Mouse (Mus musculus) heart, embryonic 14.5 days (tissue): Measurements from ENCODE around the gene Abat. TPM values are rescaled to one million over a fixed set of nuclear protein-coding genes. Genes with fewer than 3 reads are reported as not detected.

ENCODE experiments used
- ATAC-seq: fragments of 200-750 bp; cut with Nextera tagmentation; 2 replicates; pipeline ENCODE4 v1.8.0; 2017; ENCODE audit warnings: low read depth, moderate TSS enrichment; ENCODE audit not compliant: insufficient number of reproducible peaks, insufficient read depth, low FRiP score
- H3K27ac ChIP-seq, 2 experiments: fragments of 200-500 bp in 1 of 2; fragments of 300-500 bp in 1 of 2; sonication (generic) in 1 of 2; replicated peaks in 1 of 2; 2 replicates each; pipeline ENCODE4 v1.5.1; 2012 to 2014; ENCODE audit warnings: low read depth in 2 of 2, low read length in 2 of 2, control low read depth in 1 of 2, mild to moderate bottlenecking in 1 of 2, mixed read lengths in 1 of 2; ENCODE audit not compliant: control insufficient read depth in 1 of 2, insufficient read depth in 1 of 2
- H3K27me3 ChIP-seq: fragments of 300-500 bp; sonication (generic); 2 replicates; pipeline ENCODE4 v1.6.1; 2014; ENCODE audit warnings: mild to moderate bottlenecking, low read length, control low read depth; ENCODE audit not compliant: control insufficient read depth, insufficient read depth
- H3K36me3 ChIP-seq: fragments of 300-500 bp; sonication (generic); 2 replicates; pipeline ENCODE4 v1.6.1; 2014; ENCODE audit warnings: mild to moderate bottlenecking, control low read depth, low read length, mixed read lengths; ENCODE audit not compliant: control insufficient read depth, insufficient read depth
- H3K4me1 ChIP-seq, 2 experiments: fragments of 200-500 bp in 1 of 2; fragments of 300-500 bp in 1 of 2; sonication (generic) in 1 of 2; 2 replicates each; pipeline ENCODE4 v1.6.1; 2012 to 2014; ENCODE audit warnings: low read length in 2 of 2, control low read depth in 1 of 2, mixed read lengths in 1 of 2; ENCODE audit not compliant: control insufficient read depth in 2 of 2, insufficient read depth in 2 of 2
- H3K4me2 ChIP-seq: fragments of 300-500 bp; sonication (generic); 2 replicates; pipeline ENCODE4 v1.6.1; 2014; ENCODE audit warnings: mild to moderate bottlenecking, low read length
- H3K4me3 ChIP-seq, 2 experiments: fragments of 200-500 bp in 1 of 2; fragments of 300-500 bp in 1 of 2; sonication (generic) in 1 of 2; 2 replicates each; pipeline ENCODE4 v1.5.1; 2012 to 2014; ENCODE audit warnings: low read length in 2 of 2, mild to moderate bottlenecking in 2 of 2, control low read depth in 1 of 2, low read depth in 1 of 2, moderate library complexity in 1 of 2; ENCODE audit not compliant: control insufficient read depth in 1 of 2, insufficient read depth in 1 of 2
- H3K9ac ChIP-seq: fragments of 300-500 bp; sonication (generic); 2 replicates; pipeline ENCODE4 v1.6.1; 2014; ENCODE audit warnings: mild to moderate bottlenecking, low read length
- H3K9me3 ChIP-seq: fragments of 300-500 bp; sonication (generic); 2 replicates; pipeline ENCODE4 v1.6.1; 2016; ENCODE audit warnings: low read length, control low read depth; ENCODE audit not compliant: control insufficient read depth
- WGBS: fragments of 180-500 bp; shearing (Covaris S2); extraction: QIAGEN DNeasy Blood & Tissue Kit; methylation state at CpG from one replicate; pipeline ENCODE4 v1.1.7; 2014; 5-methylcytosine and 5-hydroxymethylcytosine counted together
- polyA plus RNA-seq: library from polyadenylated mRNA; unstranded; fragments of >200 nt; fragmentation: Nextera tagmentation; extraction: Ambion mirVana; gene quantifications from 2 replicates; pipeline ENCODE4 v1.2.1, GENCODE M21; 2014

Gene Abat
- polyA plus RNA-seq, 1 experiment from 2014 or later, result 27.6 TPM

DNA sequence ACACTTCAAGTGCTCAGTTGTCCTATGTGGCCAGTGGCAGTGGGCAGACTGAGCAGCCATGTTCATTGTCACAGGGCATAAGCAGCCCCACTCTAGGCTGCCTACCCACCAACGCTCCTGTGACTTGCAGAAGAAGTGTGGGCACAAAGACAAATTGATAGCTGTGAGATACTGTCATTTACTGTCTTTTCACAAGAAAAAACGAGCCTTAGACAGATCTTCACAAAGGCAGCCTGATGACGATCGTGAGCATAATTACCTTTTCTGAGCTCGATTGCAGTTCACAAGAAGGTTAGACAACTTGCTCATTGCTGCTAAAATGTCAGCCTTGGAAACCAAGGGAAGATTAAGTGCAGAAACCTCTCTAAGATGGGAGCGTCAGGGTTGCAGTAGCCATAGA is 141.9 kb downstream of the Abat start:
- Histone ChIP-seq H3K36me3 (peaks cover 98% of the 10 kb centered on the region), H3K9me3 (no peaks in the 10 kb centered on the region), H3K27me3 (no peaks in the 10 kb centered on the region), H3K9ac (no peak overlapping the region), H3K4me2 (no peak overlapping the region), H3K4me3 (no peak overlapping the region), H3K4me1 (no peaks in the 10 kb centered on the region), H3K27ac (no peak overlapping the region)
- no peak for ATAC-seq
- WGBS, result 87% methylated on average over 6 of the region's 6 CpGs

- no peaks in the 10 kb centered on the region for H3K4me1 ChIP-seq
- H3K36me3 ChIP-seq, result peaks cover 98% of the 10 kb centered on the region
- H3K9me3 ChIP-seq, result no peaks in the 10 kb centered on the region
- H3K9ac ChIP-seq, result no peak overlapping the region
- no peaks in the 10 kb centered on the region for H3K27me3 ChIP-seq
- no peak overlapping the region for H3K4me2 ChIP-seq
- H3K27ac ChIP-seq, result no peak overlapping the region
- H3K4me3 ChIP-seq, result no peak overlapping the region
- no peak for ATAC-seq
- WGBS, result 79% methylated on average over 9 of the region's 9 CpGs
Observed at GRCm38 (mm10) chr16:8655599-8655998, 142.4 kb downstream of the Abat start.

GRCm38 (mm10) chr16:8656256-8656655 is 143.0 kb downstream of the Abat start:
- Histone ChIP-seq H3K36me3 (peaks cover 97% of the 10 kb centered on the region), H3K27me3 (no peaks in the 10 kb centered on the region)
- WGBS, result 82% methylated on average over 2 of the region's 2 CpGs

GRCm38 (mm10) chr16:8658349-8658748 is 145.1 kb downstream of the Abat start:
- Histone ChIP-seq H3K4me3 (no peak overlapping the region), H3K27ac (no peak overlapping the region), H3K9me3 (no peaks in the 10 kb centered on the region), H3K4me2 (no peak overlapping the region), H3K4me1 (no peaks in the 10 kb centered on the region), H3K9ac (no peak overlapping the region), H3K36me3 (peaks cover 97% of the 10 kb centered on the region), H3K27me3 (no peaks in the 10 kb centered on the region)
- 74% methylated on average over 4 of the region's 4 CpGs for WGBS
- ATAC-seq, result no peak

More at GRCm38 (mm10) chr16:8656256-8656655, 143.0 kb downstream of the Abat start:
- Histone ChIP-seq H3K9ac (no peak overlapping the region), H3K4me2 (no peak overlapping the region), H3K4me1 (no peaks in the 10 kb centered on the region), H3K4me3 (no peak overlapping the region), H3K9me3 (no peaks in the 10 kb centered on the region), H3K27ac (no peak overlapping the region)
- no peak for ATAC-seq

DNA sequence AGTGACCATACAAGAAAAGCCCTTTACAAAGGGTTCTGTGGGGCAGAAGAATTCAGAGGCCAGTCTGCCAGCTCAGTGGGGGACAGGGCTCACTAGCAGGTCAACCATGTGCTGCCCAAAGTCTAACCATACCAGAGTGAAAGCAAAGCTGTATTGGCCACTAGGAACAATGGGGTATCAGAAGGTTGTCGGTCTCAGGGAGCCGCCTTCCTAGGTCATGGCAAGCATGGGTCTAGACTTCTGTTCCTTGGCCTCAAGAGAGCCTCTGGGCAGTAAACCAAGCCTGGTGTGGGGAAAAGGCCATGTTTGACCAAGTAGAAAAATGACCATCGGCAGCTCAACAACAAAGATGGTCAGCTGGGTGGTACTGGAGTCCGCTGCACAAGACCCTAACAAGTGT is 145.5 kb downstream of the Abat start:
- Histone ChIP-seq H3K27ac (no peak overlapping the region), H3K9ac (no peak overlapping the region)

DNA sequence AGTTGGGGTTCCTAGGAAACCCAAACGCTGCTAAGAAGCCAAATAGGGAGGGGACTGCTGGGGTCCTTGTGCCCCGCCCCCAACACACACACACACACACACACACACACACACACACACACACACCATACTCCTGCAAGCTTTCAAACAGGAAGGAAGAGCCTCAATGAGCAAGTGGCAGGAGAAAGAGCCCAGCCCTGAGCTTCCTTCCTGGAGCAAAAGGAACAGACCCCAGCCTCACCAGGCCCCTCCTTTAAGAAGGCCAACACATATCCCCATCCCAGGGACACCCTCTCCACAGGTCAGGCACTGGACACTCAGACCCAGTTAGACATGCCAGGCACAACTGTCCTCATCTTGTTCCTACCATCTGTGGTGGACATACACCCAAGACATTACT is 149.8 kb downstream of the Abat start:
- H3K27ac ChIP-seq, result no peak overlapping the region
- peaks cover 18 to 28% of the 10 kb centered on the region in 2 experiments for H3K4me1 ChIP-seq
- no peak overlapping the region for H3K4me3 ChIP-seq
- H3K27me3 ChIP-seq, result no peaks in the 10 kb centered on the region
- 50% methylated on average over 2 of the region's 2 CpGs for WGBS
- peaks cover 60% of the 10 kb centered on the region for H3K36me3 ChIP-seq
- no peaks in the 10 kb centered on the region for H3K9me3 ChIP-seq
- H3K9ac ChIP-seq, result no peak overlapping the region
- ATAC-seq, result no peak
- H3K4me2 ChIP-seq, result no peak overlapping the region

More for the DNA sequence above, 145.5 kb downstream of the Abat start:
- Histone ChIP-seq H3K27me3 (no peaks in the 10 kb centered on the region), H3K36me3 (peaks cover 97% of the 10 kb centered on the region), H3K4me2 (no peak overlapping the region), H3K4me3 (no peak overlapping the region), H3K9me3 (no peaks in the 10 kb centered on the region), H3K4me1 (no peaks in the 10 kb centered on the region)
- no peak for ATAC-seq
- 89% methylated on average over 4 of the region's 4 CpGs for WGBS

GRCm38 (mm10) chr16:8663606-8664539 is 150.6 kb downstream of the Abat start:
- no peak overlapping the region for H3K4me3 ChIP-seq
- H3K9me3 ChIP-seq, result no peaks in the 10 kb centered on the region
- H3K27ac ChIP-seq, result no peak overlapping the region
- no peak overlapping the region for H3K9ac ChIP-seq
- ATAC-seq, result no peak
- no peaks in the 10 kb centered on the region for H3K27me3 ChIP-seq
- H3K36me3 ChIP-seq, result peaks cover 52% of the 10 kb centered on the region
- 83% methylated on average over 24 of the region's 24 CpGs for WGBS
- peaks cover 25 to 37% of the 10 kb centered on the region in 2 experiments for H3K4me1 ChIP-seq
- H3K4me2 ChIP-seq, result no peak overlapping the region
